Mouse (Mus musculus) MEL (cell line): ENCODE measurements at regions not wholly inside any gene's neighbourhood (a gene's known extent, or its start where the extent isn't known, plus 50 kb on each side); places are given as distances from the start of the nearest gene placed in this dataset.

ENCODE experiments used
- DNase-seq: peaks from one replicate; pipeline ENCODE4 v3.0.0; 2011; ENCODE audit warnings: low read depth, low spot score
- H3K27ac ChIP-seq: 2 replicates; pipeline ENCODE4 v1.5.1; 2012; ENCODE audit warnings: low read depth, mild to moderate bottlenecking, control low read depth, low read length, moderate library complexity; ENCODE audit not compliant: control insufficient read depth
- H3K27me3 ChIP-seq, 2 experiments: fragments of 150-350 bp in 1 of 2; sonication (generic) in 1 of 2; 2 replicates each; pipeline ENCODE4 v1.6.1; 2012; ENCODE audit warnings: low read length in 2 of 2, mild to moderate bottlenecking in 2 of 2, improper control_type of control experiment in 1 of 2, moderate library complexity in 1 of 2; ENCODE audit not compliant: insufficient read depth in 2 of 2, control insufficient read depth in 1 of 2
- H3K36me3 ChIP-seq, 2 experiments: 2 replicates each; pipeline ENCODE4 v1.6.1; 2012 to 2014; ENCODE audit warnings: low read length in 2 of 2, improper control_type of control experiment in 1 of 2, inconsistent platforms in 1 of 2, mild to moderate bottlenecking in 1 of 2; ENCODE audit not compliant: insufficient read depth in 2 of 2, control insufficient read depth in 1 of 2
- H3K4me1 ChIP-seq, 2 experiments: fragments of 150-350 bp in 1 of 2; sonication (generic) in 1 of 2; 2 replicates each; pipeline ENCODE4 v1.6.1; 2012; ENCODE audit warnings: low read length in 2 of 2, improper control_type of control experiment in 1 of 2, mild to moderate bottlenecking in 1 of 2; ENCODE audit not compliant: insufficient read depth in 2 of 2, control insufficient read depth in 1 of 2
- H3K4me3 ChIP-seq, 2 experiments: fragments of 150-350 bp in 1 of 2; sonication (generic) in 1 of 2; 2 replicates each; pipeline ENCODE4 v1.5.1; 2012; ENCODE audit warnings: low read depth in 2 of 2, low read length in 2 of 2, mild to moderate bottlenecking in 2 of 2, moderate library complexity in 2 of 2, control low read depth in 1 of 2, improper control_type of control experiment in 1 of 2; ENCODE audit not compliant: control insufficient read depth in 1 of 2, insufficient read depth in 1 of 2
- H3K79me2 ChIP-seq: 2 replicates; pipeline ENCODE4 v1.6.1; 2012; ENCODE audit warnings: mild to moderate bottlenecking, low read length, moderate library complexity; ENCODE audit not compliant: control insufficient read depth, poor library complexity, insufficient read depth
- H3K9ac ChIP-seq: 2 replicates; pipeline ENCODE4 v1.6.1; 2012; ENCODE audit warnings: low read depth, mild to moderate bottlenecking, control low read depth, low read length, moderate library complexity; ENCODE audit not compliant: control insufficient read depth, poor library complexity, severe bottlenecking
- H3K9me3 ChIP-seq: fragments of 150-350 bp; sonication (generic); replicated peaks from 2 replicates; pipeline ENCODE4 v1.6.1; 2012; ENCODE audit warnings: mild to moderate bottlenecking, low read length, improper control_type of control experiment, moderate library complexity; ENCODE audit not compliant: insufficient read depth
- CHD1 ChIP-seq: IDR thresholded peaks from 2 replicates; pipeline ENCODE4 v1.6.1; 2012; ENCODE audit warnings: low read depth, mild to moderate bottlenecking, inconsistent platforms, low read length, improper control_type of control experiment
- CHD2 ChIP-seq: IDR thresholded peaks from 2 replicates; pipeline ENCODE4 v1.6.1; 2011; ENCODE audit warnings: low read length, improper control_type of control experiment
- CTCF ChIP-seq, 3 experiments: IDR thresholded peaks in 2 of 3; conservative IDR thresholded peaks in 1 of 3; 2 replicates each; pipeline ENCODE4 v1.5.1; 2011 to 2012; ENCODE audit warnings: low read length in 3 of 3, low read depth in 2 of 3, mild to moderate bottlenecking in 2 of 3, improper control_type of control experiment in 1 of 3, inconsistent platforms in 1 of 3, mixed read lengths in 1 of 3, moderate library complexity in 1 of 3; ENCODE audit not compliant: control insufficient read depth in 1 of 3, insufficient read depth in 1 of 3, poor library complexity in 1 of 3, severe bottlenecking in 1 of 3
- E2F4 ChIP-seq: IDR thresholded peaks from 2 replicates; pipeline ENCODE4 v1.6.1; 2011; ENCODE audit warnings: low read depth, low read length, improper control_type of control experiment, borderline replicate concordance
- ELF1 ChIP-seq: IDR thresholded peaks from 2 replicates; pipeline ENCODE4 v1.6.1; 2014; ENCODE audit warnings: low read depth, mild to moderate bottlenecking, inconsistent platforms, low read length, improper control_type of control experiment, moderate library complexity
- MEF2A ChIP-seq: IDR thresholded peaks from 2 replicates; pipeline ENCODE4 v1.6.1; 2014; ENCODE audit warnings: low read depth, mild to moderate bottlenecking, inconsistent platforms, low read length, improper control_type of control experiment; ENCODE audit not compliant: poor library complexity, insufficient replicate concordance, severe bottlenecking; ENCODE audit errors: extremely low read depth
- MXI1 ChIP-seq: IDR thresholded peaks from 2 replicates; pipeline ENCODE4 v1.6.1; 2011; ENCODE audit warnings: mild to moderate bottlenecking, low read depth, low read length, improper control_type of control experiment
- MYC ChIP-seq: IDR thresholded peaks from 2 replicates; pipeline ENCODE4 v1.6.1; 2011; ENCODE audit warnings: low read depth, mild to moderate bottlenecking, low read length, improper control_type of control experiment, moderate library complexity
- NELFE ChIP-seq: IDR thresholded peaks from 2 replicates; pipeline ENCODE4 v1.6.1; 2011; ENCODE audit warnings: low read depth, low read length, improper control_type of control experiment
- POLR2AphosphoS2 ChIP-seq: IDR thresholded peaks from 2 replicates; pipeline ENCODE4 v1.6.1; 2011; ENCODE audit warnings: low read length, improper control_type of control experiment
- RAD21 ChIP-seq: IDR thresholded peaks from 2 replicates; pipeline ENCODE4 v1.6.1; 2011; ENCODE audit warnings: mild to moderate bottlenecking, low read depth, low read length, improper control_type of control experiment
- TBP ChIP-seq: IDR thresholded peaks from 2 replicates; pipeline ENCODE4 v1.8.0; 2011; ENCODE audit warnings: low read depth, low read length, improper control_type of control experiment
- TCF12 ChIP-seq: IDR thresholded peaks from 2 replicates; pipeline ENCODE4 v1.6.1; 2014; ENCODE audit warnings: low read depth, mild to moderate bottlenecking, inconsistent platforms, low read length, improper control_type of control experiment, moderate library complexity
- UBTF ChIP-seq: IDR thresholded peaks from 2 replicates; pipeline ENCODE4 v1.6.1; 2012; ENCODE audit warnings: low read depth, mild to moderate bottlenecking, inconsistent platforms, low read length, improper control_type of control experiment, moderate library complexity, borderline replicate concordance; ENCODE audit not compliant: insufficient read depth
- USF2 ChIP-seq, 2 experiments: IDR thresholded peaks; 2 replicates each; pipeline ENCODE4 v1.6.1; 2011 to 2012; ENCODE audit warnings: improper control_type of control experiment in 2 of 2, low read length in 2 of 2, borderline replicate concordance in 1 of 2, inconsistent platforms in 1 of 2, low read depth in 1 of 2, mild to moderate bottlenecking in 1 of 2; ENCODE audit not compliant: insufficient read depth in 1 of 2
- ZC3H11A ChIP-seq: IDR thresholded peaks from 2 replicates; pipeline ENCODE4 v1.6.1; 2012; ENCODE audit warnings: low read depth, mild to moderate bottlenecking, inconsistent platforms, low read length, improper control_type of control experiment
- ZMIZ1 ChIP-seq: IDR thresholded peaks from 2 replicates; pipeline ENCODE4 v1.6.1; 2012; ENCODE audit warnings: low read depth, mild to moderate bottlenecking, inconsistent platforms, low read length, improper control_type of control experiment, moderate library complexity
- ZNF384 ChIP-seq: IDR thresholded peaks from 2 replicates; pipeline ENCODE4 v1.6.1; 2012; ENCODE audit warnings: low read depth, mild to moderate bottlenecking, inconsistent platforms, low read length, improper control_type of control experiment

GRCm38 (mm10) chr1:193505381-193505780, 135.3 kb upstream of the Camk1g start:
- Histone ChIP-seq H3K27me3 (no peaks in the 10 kb centered on the region; a peak in 1 of 4 replicates), H3K9me3 (no peaks in the 10 kb centered on the region), H3K27ac (no peak overlapping the region), H3K9ac (no peak overlapping the region), H3K4me3 (no peak overlapping the region), H3K79me2 (no peaks in the 10 kb centered on the region), H3K36me3 (no peaks in the 10 kb centered on the region), H3K4me1 (no peaks in the 10 kb centered on the region)
- DNase-seq: no peak
- TF ChIP-seq TCF12 (no peak), MYC (no peak), ZC3H11A (no peak), RAD21 (no peak)

DNA sequence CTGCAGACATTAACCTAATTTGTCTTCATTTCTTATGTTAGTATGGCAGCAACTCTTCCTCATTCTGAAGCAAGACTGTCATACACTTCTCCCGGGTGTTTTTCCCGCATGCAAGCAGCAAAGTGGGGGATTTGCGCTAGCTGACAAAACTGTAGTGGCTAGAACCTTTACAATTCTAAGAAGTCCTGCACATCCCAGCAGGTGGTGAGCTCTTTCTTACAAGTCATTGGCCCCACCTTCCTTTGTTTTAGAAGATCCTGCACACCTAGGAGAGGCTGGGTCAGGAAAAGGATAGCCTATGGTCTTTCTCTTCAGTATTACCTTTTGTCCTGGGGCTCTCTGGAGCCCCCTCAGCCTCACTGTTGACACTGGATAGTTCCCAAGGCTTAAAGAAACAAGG, 134.5 kb upstream of the Camk1g start:
- no peaks in the 10 kb centered on the region for H3K4me1 ChIP-seq
- H3K79me2 ChIP-seq: no peaks in the 10 kb centered on the region
- TF ChIP-seq MEF2A: no peak
- no peak for TF ChIP-seq RAD21
- TF ChIP-seq ZNF384: no peak
- no peak for TF ChIP-seq USF2 (IDR thresholded peaks at IDR 0.05; ENCODE audit: borderline replicate concordance in 1 of 2, insufficient read depth in 1 of 2, low read depth in 1 of 2, low read length in 2 of 2)
- no peak for TF ChIP-seq MYC
- TF ChIP-seq POLR2AphosphoS2: no peak
- TF ChIP-seq CHD1: no peak
- no peak for TF ChIP-seq E2F4
- no peak for TF ChIP-seq CTCF (IDR thresholded peaks at IDR 0.05 in 2 of 3, conservative IDR thresholded peaks at IDR 0.05 in 1 of 3; ENCODE audit: control insufficient read depth in 1 of 3, insufficient read depth in 1 of 3, low read depth in 2 of 3, low read length in 3 of 3, poor library complexity in 1 of 3, severe bottlenecking in 1 of 3)
- no peak for TF ChIP-seq MXI1
- no peak for TF ChIP-seq NELFE
- TF ChIP-seq ELF1: no peak
- TF ChIP-seq TBP: no peak
- no peak for TF ChIP-seq UBTF
- TF ChIP-seq ZMIZ1: no peak
- TF ChIP-seq CHD2: no peak
- no peaks in the 10 kb centered on the region for H3K36me3 ChIP-seq
- DNase-seq: no peak
- H3K9ac ChIP-seq: no peak overlapping the region
- no peak overlapping the region for H3K4me3 ChIP-seq
- no peak overlapping the region for H3K27ac ChIP-seq
- H3K27me3 ChIP-seq: no peaks in the 10 kb centered on the region; a peak in 1 of 4 replicates
- no peaks in the 10 kb centered on the region for H3K9me3 ChIP-seq
